Mouse (Mus musculus) brain, embryonic 14.5 days (tissue): ENCODE measurements at regions not wholly inside any gene's neighbourhood (a gene's known extent, or its start where the extent isn't known, plus 50 kb on each side); places are given as distances from the start of the nearest gene placed in this dataset.

Source experiments
- CTCF ChIP-seq: fragments of 200-500 bp; IDR thresholded peaks from 2 replicates; pipeline ENCODE4 v1.5.1; 2012; ENCODE audit warnings: inconsistent platforms, mild to moderate bottlenecking, moderate library complexity, borderline replicate concordance; ENCODE audit not compliant: insufficient read depth, insufficient read length; ENCODE audit errors: extremely low read depth
- POLR2A ChIP-seq: fragments of 200-500 bp; IDR thresholded peaks from 2 replicates; pipeline ENCODE4 v1.6.1; 2012; ENCODE audit warnings: mild to moderate bottlenecking, inconsistent platforms, borderline replicate concordance; ENCODE audit not compliant: poor library complexity, insufficient read depth, insufficient read length, severe bottlenecking; ENCODE audit errors: extremely low read depth

- no peak for TF ChIP-seq CTCF
- TF ChIP-seq POLR2A = no peak
Measured at GRCm38 (mm10) chr14:76798925-76799428, 237.6 kb upstream of the Ccdc122 start.
